Mouse (Mus musculus) forebrain, embryonic 11.5 days (tissue): ENCODE results near the gene Rfc3. TPM values are rescaled to one million over a fixed set of nuclear protein-coding genes. Genes with fewer than 3 reads are reported as not detected.
"Not testable (repeated sequence)": the region's sequence is repeated elsewhere in the genome, so short reads cannot be mapped to it uniquely, and the experiment has no call there.

Source experiments
- ATAC-seq: fragments of 200-750 bp; cut with Nextera tagmentation; replicated peaks from 2 replicates; pipeline ENCODE4 v1.8.0; 2017; ENCODE audit warnings: moderate TSS enrichment; ENCODE audit not compliant: low FRiP score
- DNase-seq: peaks from one replicate; pipeline ENCODE4 v3.0.0-alpha.2; 2017; ENCODE audit warnings: low spot score
- H3K27ac ChIP-seq: fragments of 300-500 bp; sonication (generic); 2 replicates; pipeline ENCODE4 v1.5.1; 2014; ENCODE audit warnings: low read depth, low read length
- H3K27me3 ChIP-seq: fragments of 300-500 bp; sonication (generic); 2 replicates; pipeline ENCODE4 v1.6.1; 2014; ENCODE audit warnings: mild to moderate bottlenecking, low read length, mixed read lengths; ENCODE audit not compliant: control insufficient read depth, insufficient read depth
- H3K36me3 ChIP-seq: fragments of 300-500 bp; sonication (generic); 2 replicates; pipeline ENCODE4 v1.6.1; 2014; ENCODE audit warnings: mild to moderate bottlenecking, low read length, moderate library complexity, mixed read lengths; ENCODE audit not compliant: control insufficient read depth, insufficient read depth
- H3K4me1 ChIP-seq: fragments of 300-500 bp; sonication (generic); replicated peaks from 2 replicates; pipeline ENCODE4 v1.6.1; 2014; ENCODE audit warnings: low read length, mixed read lengths; ENCODE audit not compliant: control insufficient read depth, insufficient read depth
- H3K4me2 ChIP-seq: fragments of 300-500 bp; sonication (generic); 2 replicates; pipeline ENCODE4 v1.6.1; 2014; ENCODE audit warnings: low read depth, mild to moderate bottlenecking, low read length, moderate library complexity, mixed read lengths; ENCODE audit not compliant: severe bottlenecking
- H3K4me3 ChIP-seq: fragments of 300-500 bp; sonication (generic); 2 replicates; pipeline ENCODE4 v1.5.1; 2014; ENCODE audit warnings: low read depth, low read length
- H3K9ac ChIP-seq: fragments of 300-500 bp; sonication (generic); 2 replicates; pipeline ENCODE4 v1.6.1; 2014; ENCODE audit warnings: low read length
- H3K9me3 ChIP-seq: fragments of 300-500 bp; sonication (generic); 2 replicates; pipeline ENCODE4 v1.6.1; 2016; ENCODE audit warnings: low read length, mixed read lengths; ENCODE audit not compliant: control insufficient read depth
- WGBS: fragments of 180-500 bp; shearing (Covaris S2); extraction: QIAGEN DNeasy Blood & Tissue Kit; methylation state at CpG from one replicate; pipeline ENCODE4 v1.1.7; 2014; 5-methylcytosine and 5-hydroxymethylcytosine counted together
- polyA plus RNA-seq: library from polyadenylated mRNA; unstranded; fragments of >200 nt; fragmentation: Nextera tagmentation; extraction: Ambion mirVana; gene quantifications from 2 replicates; pipeline ENCODE4 v1.2.1, GENCODE M21; 2014

The Rfc3 gene
- polyA plus RNA-seq, result 152 and 157 TPM in 2 replicates

DNA sequence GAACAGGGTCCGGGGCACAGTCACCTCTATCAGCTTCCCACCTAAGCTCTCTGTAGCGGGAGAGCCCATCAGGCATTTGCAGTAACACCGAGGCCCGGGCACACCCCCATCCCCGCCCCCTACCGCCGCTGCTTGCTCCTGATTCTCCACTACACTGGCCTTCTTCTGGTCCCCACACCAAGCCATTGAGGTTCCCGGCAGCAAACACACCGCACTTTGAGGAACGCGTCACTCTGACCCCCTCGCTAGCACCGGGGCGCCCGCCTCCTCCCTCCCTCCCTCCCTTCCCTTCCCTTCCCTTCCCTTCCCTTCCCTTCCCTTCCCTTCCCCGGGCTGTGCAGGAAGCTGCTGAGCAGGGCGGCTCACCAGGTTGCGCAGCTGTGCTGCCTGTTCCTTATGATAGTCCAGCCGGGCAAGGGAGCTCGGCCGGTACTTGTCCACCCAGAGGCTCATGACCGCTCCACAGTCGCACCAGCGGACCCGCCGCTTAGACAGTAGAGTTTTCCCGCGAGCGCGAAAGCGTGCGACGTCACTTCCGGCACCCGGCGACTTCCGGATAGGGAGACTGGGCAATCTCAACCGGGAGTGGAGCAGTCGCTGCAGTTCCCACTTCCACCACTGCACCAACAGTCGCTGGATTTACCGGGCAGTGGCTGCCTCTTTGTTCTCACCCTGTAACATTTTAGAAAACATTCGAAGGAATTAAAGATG, at the start of gene Rfc3:
Rfc3 (minus strand) TSS at position 543 of the 711 bp plus-strand sequence.
- H3K27ac ChIP-seq, result peak within 1 kb of the TSS; percentile 65; the same call in 1 of the 2 replicates
- ATAC-seq (peak; percentile 99), DNase-seq (peak; percentile 98)
- 0 out of 2 replicates have a peak, but pooled peaks cover 3% of the 10 kb centered on the region for H3K4me1 ChIP-seq
- H3K4me3 ChIP-seq, result peak within 1 kb of the TSS; percentile 56
- H3K4me2 ChIP-seq, result peak within 1 kb of the TSS; percentile 63
- H3K9me3 ChIP-seq, result no peaks in the 10 kb centered on the region
- H3K9ac ChIP-seq, result peak within 1 kb of the TSS; percentile 75
- H3K27me3 ChIP-seq, result no peaks in the 10 kb centered on the region
- WGBS, result under 1% methylated on average over 40 of the region's 42 CpGs
- H3K36me3 ChIP-seq, result peaks cover 11% of the 10 kb centered on the region; the same call in 1 of the 2 replicates

DNA sequence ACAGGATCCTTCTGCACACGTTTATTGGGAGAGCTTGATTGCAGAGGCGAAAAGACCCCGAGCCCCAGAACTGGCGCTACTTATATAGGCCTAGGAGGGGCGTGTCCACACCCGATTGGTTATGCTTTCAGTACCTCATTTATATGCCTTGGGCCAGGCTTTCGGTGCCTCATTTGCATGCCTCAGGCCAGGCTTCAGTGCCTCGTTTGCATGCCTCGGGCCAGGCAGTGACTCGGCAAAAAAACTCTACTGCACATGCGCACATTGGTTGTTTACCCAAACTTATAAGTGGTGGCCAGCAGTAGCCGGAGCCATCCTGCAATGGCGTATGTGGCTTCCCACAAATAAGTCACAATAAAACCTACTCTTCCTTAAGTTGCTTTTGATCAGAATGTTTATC, 42.6 kb upstream of the Rfc3 start:
- not testable (repeated sequence) for ATAC-seq, H3K4me1 ChIP-seq, H3K27ac ChIP-seq, H3K9ac ChIP-seq, H3K36me3 ChIP-seq, DNase-seq, H3K9me3 ChIP-seq, H3K27me3 ChIP-seq, H3K4me3 ChIP-seq, H3K4me2 ChIP-seq
- WGBS, result 94% methylated on average over 13 of the region's 13 CpGs

DNA sequence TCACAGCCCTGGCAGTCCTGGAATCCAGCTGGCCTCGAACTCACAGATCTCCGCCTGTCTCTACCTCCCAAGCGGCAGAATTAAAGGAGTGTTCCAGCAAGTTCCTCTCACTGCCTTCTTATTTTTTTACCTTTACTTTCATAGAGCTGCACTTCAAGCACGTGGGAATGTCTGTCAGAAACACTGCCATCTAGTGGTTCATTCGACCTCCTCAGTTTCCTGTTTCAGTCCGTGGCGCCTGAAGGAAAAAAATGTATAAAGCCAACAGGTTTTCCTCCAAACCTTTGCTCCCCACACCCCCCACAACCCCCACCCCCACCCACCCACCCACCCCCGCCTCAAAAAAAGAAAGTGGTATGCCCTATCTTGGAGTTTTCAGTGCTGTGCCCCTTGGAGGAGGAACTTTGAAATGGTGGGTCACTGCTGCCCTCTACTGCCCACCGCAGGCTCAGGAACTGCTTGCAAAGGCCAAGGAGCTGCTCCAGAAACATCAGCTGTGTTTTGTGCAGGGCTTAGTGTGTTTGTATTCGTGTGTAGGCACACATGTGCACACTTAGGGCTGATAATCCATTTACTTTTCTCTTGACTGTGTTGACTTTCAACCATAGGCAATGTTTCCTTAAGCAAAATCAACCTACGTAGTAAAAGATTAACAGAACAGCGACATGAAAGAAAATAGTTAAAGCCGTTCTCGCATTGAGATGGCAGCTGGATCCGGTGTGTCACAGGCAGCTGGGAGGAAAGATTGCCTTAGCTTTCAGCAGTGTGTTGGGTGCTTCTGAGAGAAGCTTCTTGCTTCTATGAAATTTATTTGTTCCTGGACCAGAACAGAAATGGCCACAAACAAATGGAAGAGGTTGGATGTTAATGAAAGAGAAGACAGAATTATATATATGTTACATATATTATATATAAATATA, 35.8 kb upstream of the Rfc3 start:
- no peak overlapping the region for H3K9ac ChIP-seq
- no peaks in the 10 kb centered on the region for H3K9me3 ChIP-seq
- WGBS, result 32% methylated on average over 15 of the region's 15 CpGs
- H3K27me3 ChIP-seq, result no peaks in the 10 kb centered on the region
- ATAC-seq, result peak; percentile 99
- peak; percentile 86 for DNase-seq
- H3K36me3 ChIP-seq, result no peaks in the 10 kb centered on the region
- no peaks in the 10 kb centered on the region for H3K4me1 ChIP-seq
- no peak overlapping the region for H3K4me3 ChIP-seq
- H3K4me2 ChIP-seq, result 0 out of 2 replicates have a peak overlapping the region, but pooled peaks have one; percentile 24
- H3K27ac ChIP-seq, result no peak overlapping the region

DNA sequence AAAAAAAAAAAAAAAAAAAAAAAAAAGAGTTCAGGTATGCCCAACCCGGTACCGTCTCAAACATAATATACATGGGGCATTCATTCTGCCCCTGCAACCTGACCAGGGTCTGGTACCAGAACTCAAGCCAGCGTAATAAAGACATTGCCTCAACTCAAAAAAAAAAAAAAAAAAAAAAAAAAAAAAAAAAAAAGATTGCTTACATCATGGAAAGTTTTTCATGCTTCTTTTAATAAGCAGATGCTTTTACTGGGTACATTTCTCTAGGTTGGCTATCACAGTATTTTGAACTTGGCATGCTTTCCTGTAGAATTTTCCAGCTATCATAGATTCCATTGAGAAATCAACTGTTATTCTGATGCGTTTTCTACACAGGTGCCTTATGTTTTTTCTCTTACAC, 11.2 kb upstream of the Rfc3 start:
- Histone ChIP-seq H3K4me1 (no peaks in the 10 kb centered on the region), H3K9ac (no peak overlapping the region), H3K9me3 (no peaks in the 10 kb centered on the region), H3K4me2 (no peak overlapping the region), H3K27me3 (no peaks in the 10 kb centered on the region), H3K36me3 (no peaks in the 10 kb centered on the region), H3K27ac (no peak overlapping the region), H3K4me3 (no peak overlapping the region)
- ATAC-seq (no peak), DNase-seq (no peak)
- 86% methylated on average over 4 of the region's 4 CpGs for WGBS

DNA sequence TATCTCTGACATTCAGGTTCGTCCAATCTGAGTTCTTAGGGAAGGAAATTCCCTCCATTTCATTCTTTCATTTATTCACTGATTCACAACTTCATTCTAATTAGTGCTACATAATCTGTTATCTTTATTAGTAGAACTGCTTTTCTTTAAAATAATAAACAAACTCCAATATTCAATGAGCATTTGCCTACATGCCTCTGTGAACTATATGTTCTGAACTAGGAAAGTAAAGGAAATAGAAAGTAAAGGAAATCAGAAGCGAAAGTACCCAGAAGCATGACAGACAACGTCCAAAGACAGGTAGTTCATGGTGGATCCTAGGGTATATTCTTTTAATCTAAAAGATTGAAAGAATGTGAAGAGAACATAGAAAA, 356 bp upstream of the Rfc3 start:
- 68% methylated on average over 3 of the region's 3 CpGs for WGBS
- DNase-seq (no peak), ATAC-seq (no peak)
- Histone ChIP-seq H3K4me1 (0 out of 2 replicates have a peak, but pooled peaks cover 3% of the 10 kb centered on the region), H3K4me2 (no peak overlapping the region), H3K36me3 (peaks cover 8% of the 10 kb centered on the region; the same call in 1 of the 2 replicates), H3K9me3 (no peaks in the 10 kb centered on the region), H3K9ac (no peak overlapping the region; the same call in 1 of the 2 replicates), H3K27me3 (no peaks in the 10 kb centered on the region), H3K4me3 (peak overlapping the region; percentile 56; the same call in 1 of the 2 replicates), H3K27ac (no peak overlapping the region; the same call in 1 of the 2 replicates)

DNA sequence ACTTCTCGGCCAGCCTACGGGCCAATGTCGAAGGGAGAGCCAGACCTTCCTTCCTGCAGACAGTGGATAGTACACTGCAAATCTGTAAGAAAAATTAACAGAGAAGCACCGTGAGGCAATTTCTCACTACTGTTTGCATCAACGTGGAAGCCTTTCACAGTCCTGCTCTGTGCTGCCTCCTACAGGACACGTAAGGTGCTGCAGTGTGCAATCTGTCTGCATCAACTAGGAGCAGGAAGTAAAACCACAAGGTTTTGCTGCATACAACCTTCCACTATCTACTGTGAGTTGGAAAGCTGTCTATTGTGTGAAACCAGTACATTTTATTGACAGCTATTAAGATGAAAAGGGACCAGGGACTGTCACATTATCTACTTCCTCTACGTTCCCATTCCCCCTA, 6.2 kb downstream of the Rfc3 start:
- no peak overlapping the region for H3K27ac ChIP-seq
- H3K4me2 ChIP-seq, result no peak overlapping the region
- no peaks in the 10 kb centered on the region for H3K27me3 ChIP-seq
- H3K36me3 ChIP-seq, result peaks cover 51% of the 10 kb centered on the region
- ATAC-seq, result no peak
- no peak overlapping the region for H3K4me3 ChIP-seq
- H3K9me3 ChIP-seq, result no peaks in the 10 kb centered on the region
- no peak overlapping the region for H3K9ac ChIP-seq
- 0 out of 2 replicates have a peak, but pooled peaks cover 3% of the 10 kb centered on the region for H3K4me1 ChIP-seq
- no peak for DNase-seq
- 97% methylated on average over 7 of the region's 7 CpGs for WGBS

DNA sequence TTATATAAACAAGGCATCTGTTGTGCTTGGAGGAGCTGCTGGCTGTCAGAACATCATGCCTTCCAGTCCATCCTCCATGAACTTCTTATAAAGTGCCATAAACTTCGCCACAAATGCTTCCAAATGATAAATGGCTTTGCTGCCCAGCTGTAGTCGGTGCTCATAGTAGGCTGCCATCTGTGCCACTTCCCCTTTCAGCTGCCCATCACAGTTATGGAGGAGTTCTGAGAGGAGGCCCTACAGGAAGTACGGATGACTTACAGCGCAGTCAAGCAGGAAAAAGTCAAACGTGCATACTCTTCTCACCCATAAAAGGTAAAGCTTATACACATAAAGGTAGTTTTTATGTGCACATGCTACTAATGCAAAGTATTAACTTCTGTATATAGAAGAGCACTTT, 8.2 kb downstream of the Rfc3 start:
- DNase-seq, result no peak
- no peak overlapping the region for H3K4me2 ChIP-seq
- H3K4me3 ChIP-seq, result no peak overlapping the region
- H3K27ac ChIP-seq, result no peak overlapping the region
- H3K4me1 ChIP-seq, result no peaks in the 10 kb centered on the region
- no peak for ATAC-seq
- no peak overlapping the region for H3K9ac ChIP-seq
- H3K36me3 ChIP-seq, result peaks cover 50% of the 10 kb centered on the region
- WGBS, result 94% methylated on average over 5 of the region's 5 CpGs
- H3K9me3 ChIP-seq, result no peaks in the 10 kb centered on the region
- H3K27me3 ChIP-seq, result no peaks in the 10 kb centered on the region

DNA sequence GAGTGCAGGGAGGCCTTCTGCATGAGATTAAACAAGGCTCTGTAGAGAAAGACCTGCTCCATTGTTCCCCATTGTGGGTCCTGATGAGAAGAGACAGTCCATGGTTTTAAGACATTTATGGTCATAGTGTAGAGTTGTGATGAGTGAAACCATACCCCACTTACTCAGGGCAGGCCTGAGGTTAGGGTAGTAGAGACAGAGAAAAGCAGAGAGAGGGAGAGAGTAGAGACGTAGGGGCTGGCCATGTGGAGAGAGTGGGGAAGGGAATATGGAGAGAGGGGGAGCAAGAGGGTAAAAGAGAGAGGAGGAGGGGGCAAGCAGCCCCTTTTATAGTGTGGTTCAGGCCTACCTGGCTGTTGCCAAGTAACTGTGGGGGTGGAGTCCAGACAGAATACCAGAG, 8.9 kb downstream of the Rfc3 start:
- ATAC-seq, result no peak; the same call in 1 of the 2 replicates

More for the DNA sequence above, 8.9 kb downstream of the Rfc3 start:
- H3K9me3 ChIP-seq, result no peaks in the 10 kb centered on the region
- peaks cover 46% of the 10 kb centered on the region for H3K36me3 ChIP-seq
- no peaks in the 10 kb centered on the region for H3K27me3 ChIP-seq
- no peak overlapping the region for H3K4me2 ChIP-seq
- H3K27ac ChIP-seq, result no peak overlapping the region
- 100% methylated on average over 1 of the region's 1 CpGs for WGBS
- no peaks in the 10 kb centered on the region for H3K4me1 ChIP-seq
- H3K9ac ChIP-seq, result no peak overlapping the region
- no peak overlapping the region for H3K4me3 ChIP-seq
- no peak for DNase-seq
